In the genomic region with DNA sequence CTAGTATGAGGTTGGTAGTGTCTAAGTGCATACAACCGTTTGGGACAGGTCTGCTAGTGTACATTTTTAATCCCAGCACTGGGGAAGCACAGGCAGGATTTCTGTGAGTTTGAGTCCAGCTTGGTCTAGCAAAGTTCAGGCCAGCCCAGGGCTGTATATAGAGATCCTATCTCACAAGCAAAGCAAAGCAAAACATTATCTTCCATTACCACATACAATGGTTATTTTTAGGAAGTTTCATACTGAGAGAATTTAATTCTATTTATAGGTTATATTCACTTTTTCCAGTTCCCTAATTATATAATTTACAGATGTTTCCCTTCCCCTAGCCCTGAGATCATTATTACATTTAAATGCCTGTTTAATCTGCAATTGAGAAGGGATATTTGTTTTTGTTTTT, we compare ENCODE assay signal across 21 mouse cellular contexts. TPM values are rescaled to one million over a fixed set of nuclear protein-coding genes. Genes with fewer than 3 reads are reported as not detected.
A peak's percentile ranks its signal among the peaks of the same experiment; 100 is the strongest.
DNase-seq lines count a peak whose midpoint lies in the region; ATAC-seq and TF ChIP-seq lines count a peak whose summit lies in the region.
"Had no signal": no experiment of that assay in that cellular context is flagged by ENCODE, and none has a peak within 500 bp of the region (broad histone marks: within the 10 kb centered on the region; RNA-seq: fewer than 3 reads in every experiment).

No protein-coding gene starts in this region.

- H3K9ac ChIP-seq in intestine, embryonic 16.5 days (ENCODE audit: low read depth, low read length): no peak overlapping the region
- H3K9ac ChIP-seq in intestine, embryonic 15.5 days: no peak overlapping the region
- H3K9ac ChIP-seq in CH12.LX (ENCODE audit: insufficient read depth, low read depth): no peak overlapping the region
- no peak overlapping the region for H3K9ac ChIP-seq in liver, embryonic 11.5 days (ENCODE audit: low read depth, low read length)
- H3K9ac ChIP-seq: embryonic facial prominence, embryonic 15.5 days; forebrain, embryonic 15.5 days; heart, embryonic 13.5 days; limb, embryonic 15.5 days; liver, embryonic 14.5 days; midbrain, embryonic 12.5 days; neural tube, embryonic 15.5 days; stomach, embryonic 15.5 days had no signal

- TF ChIP-seq RAD21 in CH12.LX (IDR thresholded peaks at IDR 0.05; ENCODE audit: low read depth, low read length): no peak

- no peaks in the 10 kb centered on the region for H3K4me1 ChIP-seq in intestine, embryonic 16.5 days (ENCODE audit: control insufficient read depth, insufficient read depth, low read length)
- no peaks in the 10 kb centered on the region for H3K4me1 ChIP-seq in intestine, embryonic 15.5 days (replicated peaks)
- H3K4me1 ChIP-seq in CH12.LX (ENCODE audit: control insufficient read depth in 1 of 2, insufficient read depth in 2 of 2): peaks cover 9 to 24% of the 10 kb centered on the region in 2 experiments; a peak in 3 of 4 replicates
- no peaks in the 10 kb centered on the region for H3K4me1 ChIP-seq in liver, embryonic 11.5 days (replicated peaks; ENCODE audit: control insufficient read depth, insufficient read depth, low read length)
- H3K4me1 ChIP-seq: embryonic facial prominence, embryonic 10.5 days; embryonic facial prominence, embryonic 15.5 days; limb, embryonic 10.5 days; limb, embryonic 15.5 days; stomach, embryonic 15.5 days had no signal

- no peaks in the 10 kb centered on the region for H3K27me3 ChIP-seq in intestine, embryonic 16.5 days (replicated peaks; ENCODE audit: control insufficient read depth, insufficient read depth, low read length)
- no peaks in the 10 kb centered on the region for H3K27me3 ChIP-seq in intestine, embryonic 15.5 days (replicated peaks)
- no peaks in the 10 kb centered on the region for H3K27me3 ChIP-seq in CH12.LX (replicated peaks)
- no peaks in the 10 kb centered on the region for H3K27me3 ChIP-seq in liver, embryonic 11.5 days (replicated peaks; ENCODE audit: control insufficient read depth, insufficient read depth, low read length)
- H3K27me3 ChIP-seq: embryonic facial prominence, embryonic 15.5 days; forebrain, embryonic 15.5 days; heart, embryonic 13.5 days; limb, embryonic 15.5 days; midbrain, embryonic 12.5 days; neural tube, embryonic 15.5 days; Patski; stomach, embryonic 15.5 days had no signal

- dilution Hi-C loops in CH12.LX (cut with MboI; ENCODE audit: extremely low pct_ligation_motif_present, extremely low pct_unique_long_range_greater_than_20kb, low sequenced_read_pairs): no loop called here

- no peaks in the 10 kb centered on the region for H3K9me3 ChIP-seq in intestine, embryonic 16.5 days (ENCODE audit: control insufficient read depth, low read length)
- no peaks in the 10 kb centered on the region for H3K9me3 ChIP-seq in intestine, embryonic 15.5 days
- H3K9me3 ChIP-seq in CH12.LX (replicated peaks; ENCODE audit: low read length): no peaks in the 10 kb centered on the region
- no peaks in the 10 kb centered on the region for H3K9me3 ChIP-seq in liver, embryonic 11.5 days (ENCODE audit: control insufficient read depth, low read length)
- H3K9me3 ChIP-seq: embryonic facial prominence, embryonic 10.5 days; embryonic facial prominence, embryonic 15.5 days; forebrain, embryonic 15.5 days; G1E; heart, embryonic 13.5 days; limb, embryonic 10.5 days; limb, embryonic 15.5 days; midbrain, embryonic 12.5 days; neural tube, embryonic 15.5 days; stomach, embryonic 15.5 days had no signal

- no peak for TF ChIP-seq CTCF in CH12.LX (conservative IDR thresholded peaks at IDR 0.05 in 1 of 2, IDR thresholded peaks at IDR 0.05 in 1 of 2; ENCODE audit: low read depth in 2 of 2, low read length in 2 of 2)

- WGBS in intestine, embryonic 16.5 days: 79% methylated on average over 1 of the region's 1 CpGs
- 79% methylated on average over 1 of the region's 1 CpGs for WGBS in intestine, embryonic 15.5 days
- 65% methylated on average over 1 of the region's 1 CpGs for WGBS in liver, embryonic 11.5 days

- H3K27ac ChIP-seq in intestine, embryonic 16.5 days (ENCODE audit: low read length): no peak overlapping the region
- no peak overlapping the region for H3K27ac ChIP-seq in intestine, embryonic 15.5 days
- no peak overlapping the region for H3K27ac ChIP-seq in CH12.LX (ENCODE audit: insufficient read depth, low read depth)
- H3K27ac ChIP-seq in liver, embryonic 11.5 days (ENCODE audit: low read depth, low read length): no peak overlapping the region
- H3K27ac ChIP-seq: embryonic facial prominence, embryonic 10.5 days; embryonic facial prominence, embryonic 15.5 days; forebrain, embryonic 15.5 days; heart, embryonic 13.5 days; hindbrain, embryonic 10.5 days; hindbrain, postnatal 0 days; limb, embryonic 10.5 days; limb, embryonic 15.5 days; liver, embryonic 14.5 days; midbrain, embryonic 12.5 days; neural tube, embryonic 15.5 days; stomach, embryonic 15.5 days had no signal

- TF ChIP-seq POLR2A in CH12.LX (IDR thresholded peaks at IDR 0.05; ENCODE audit: low read depth, low read length): no peak

- no peak overlapping the region for H3K4me2 ChIP-seq in intestine, embryonic 16.5 days (ENCODE audit: low read depth, low read length)
- H3K4me2 ChIP-seq in intestine, embryonic 15.5 days (replicated peaks): no peak overlapping the region
- H3K4me2 ChIP-seq in CH12.LX (ENCODE audit: insufficient read depth, low read depth, poor library complexity, severe bottlenecking): no peak overlapping the region
- H3K4me2 ChIP-seq in liver, embryonic 11.5 days: no peak overlapping the region
- H3K4me2 ChIP-seq: embryonic facial prominence, embryonic 15.5 days; forebrain, embryonic 15.5 days; heart, embryonic 13.5 days; limb, embryonic 15.5 days; midbrain, embryonic 12.5 days; neural tube, embryonic 15.5 days; stomach, embryonic 15.5 days had no signal

- in situ Hi-C loops in CH12.LX (cut with MboI; ENCODE audit: low pct_ligation_motif_present, low pct_unique_long_range_greater_than_20kb, low sequenced_read_pairs): no loop called here

- 0 out of 2 replicates have a peak, but pooled peaks have one; percentile 4 for ATAC-seq in intestine, embryonic 16.5 days
- ATAC-seq in intestine, embryonic 15.5 days: no peak
- 0 out of 2 replicates have a peak, but pooled peaks have one; percentile 11 for ATAC-seq in erythroblast, adult 5-6 weeks (replicated peaks; ENCODE audit: low FRiP score, poor library complexity, severe bottlenecking)
- ATAC-seq in megakaryocyte progenitor cell, adult 5-6 weeks (replicated peaks; ENCODE audit: poor library complexity): peak; percentile 45
- ATAC-seq in liver, embryonic 11.5 days (replicated peaks; ENCODE audit: low FRiP score): no peak

- TF ChIP-seq EP300 in CH12.LX (IDR thresholded peaks at IDR 0.05; ENCODE audit: low read length): peak; percentile 47; the same call in 1 of the 2 replicates

- H3K79me2 ChIP-seq in CH12.LX (replicated peaks; ENCODE audit: control insufficient read depth, extremely low read depth, insufficient read depth, poor library complexity, severe bottlenecking): no peaks in the 10 kb centered on the region

- H3K36me3 ChIP-seq in intestine, embryonic 16.5 days (ENCODE audit: control insufficient read depth, insufficient read depth, low read length): no peaks in the 10 kb centered on the region
- H3K36me3 ChIP-seq in intestine, embryonic 15.5 days: no peaks in the 10 kb centered on the region
- peaks cover 0 to 27% of the 10 kb centered on the region in 2 experiments for H3K36me3 ChIP-seq in CH12.LX (replicated peaks in 1 of 2; ENCODE audit: control insufficient read depth in 1 of 2, insufficient read depth in 1 of 2, low read length in 1 of 2)
- H3K36me3 ChIP-seq in liver, embryonic 11.5 days (ENCODE audit: control insufficient read depth, insufficient read depth, low read length): no peaks in the 10 kb centered on the region
- H3K36me3 ChIP-seq: G1E had no signal

- DNase-seq in CH12.LX (ENCODE audit: extremely low read depth): no peak
- DNase-seq in liver, embryonic 11.5 days (ENCODE audit: low spot score): no peak
- DNase-seq in embryo, embryonic 11 days: no peak

- H3K4me3 ChIP-seq in intestine, embryonic 16.5 days (ENCODE audit: low read length): no peak overlapping the region
- no peak overlapping the region for H3K4me3 ChIP-seq in intestine, embryonic 15.5 days (replicated peaks)
- H3K4me3 ChIP-seq in CH12.LX (replicated peaks in 1 of 3; ENCODE audit: low read depth in 2 of 3, low read length in 2 of 3, poor library complexity in 1 of 3): no peak overlapping the region
- H3K4me3 ChIP-seq in liver, embryonic 11.5 days (ENCODE audit: low read depth, low read length): no peak overlapping the region
- H3K4me3 ChIP-seq: embryonic facial prominence, embryonic 10.5 days; embryonic facial prominence, embryonic 15.5 days; forebrain, embryonic 15.5 days; heart, embryonic 13.5 days; hindbrain, embryonic 10.5 days; limb, embryonic 10.5 days; limb, embryonic 15.5 days; midbrain, embryonic 12.5 days; neural tube, embryonic 15.5 days; stomach, embryonic 15.5 days had no signal

TF ChIP-seq in CH12.LX, 34 proteins besides CTCF, POLR2A, EP300 and RAD21 (continues in another document):
- TF ChIP-seq MXI1 (IDR thresholded peaks at IDR 0.05; ENCODE audit: low read depth, low read length) (no peak), JUN (IDR thresholded peaks at IDR 0.05; ENCODE audit: insufficient read depth, low read depth, low read length) (peak; percentile 35; the same call in 1 of the 2 replicates)

RNA-seq across cellular contexts. Expression of gene Kif3c, which starts 26.3 kb away (rescaled TPM):
- polyA plus RNA-seq in intestine, embryonic 16.5 days (2015; fragmentation: Nextera tagmentation; extraction: Ambion mirVana): 5.8 and 6.2 TPM in 2 replicates
- polyA plus RNA-seq in intestine, embryonic 15.5 days (2015; fragmentation: Nextera tagmentation; extraction: Ambion mirVana): 8.1 and 8.7 TPM in 2 replicates
- total RNA-seq in CH12.LX (2012; rRNA removed) (3.6 and 5.5 TPM in 2 replicates), CH12.LX (2014; rRNA removed) (2.8 and 3.5 TPM in 2 replicates)
- 5.7 and 5.9 TPM in 2 replicates for polyA plus RNA-seq in CH12.LX (2012; ENCODE audit: insufficient read length, low read depth)
- total RNA-seq in erythroblast, adult 5-6 weeks (2015; ENCODE audit: low replicate concordance): not detected in 2 replicates
- total RNA-seq in erythroblast, adult 5-6 weeks (2017; ENCODE audit: low replicate concordance): 1.5 and 1.8 TPM in 2 replicates
- 2.0 and 2.2 TPM in 2 replicates for total RNA-seq in megakaryocyte progenitor cell, adult 5-6 weeks (2015)
- total RNA-seq in megakaryocyte progenitor cell, adult 5-6 weeks (2017): 1.4 and 1.6 TPM in 2 replicates
- polyA plus RNA-seq in liver, embryonic 11.5 days (2014; fragmentation: Nextera tagmentation; extraction: Ambion mirVana): 3.5 and 4.8 TPM in 2 replicates

RNA-seq across cellular contexts. Expression of gene Asxl2, which starts 35.4 kb away (rescaled TPM):
- polyA plus RNA-seq in intestine, embryonic 16.5 days (2015; fragmentation: Nextera tagmentation; extraction: Ambion mirVana): 14.4 and 17.8 TPM in 2 replicates
- 18.6 and 18.9 TPM in 2 replicates for polyA plus RNA-seq in intestine, embryonic 15.5 days (2015; fragmentation: Nextera tagmentation; extraction: Ambion mirVana)
- total RNA-seq in CH12.LX (2012; rRNA removed) (15.2 and 17.2 TPM in 2 replicates), CH12.LX (2014; rRNA removed) (11.6 and 13.7 TPM in 2 replicates)
- polyA plus RNA-seq in CH12.LX (2012; ENCODE audit: insufficient read length, low read depth): 17.1 and 18.9 TPM in 2 replicates
- total RNA-seq in erythroblast, adult 5-6 weeks (2015; ENCODE audit: low replicate concordance): 21.9 and 23.0 TPM in 2 replicates
- total RNA-seq in erythroblast, adult 5-6 weeks (2017; ENCODE audit: low replicate concordance): 25.2 and 36.8 TPM in 2 replicates
- total RNA-seq in megakaryocyte progenitor cell, adult 5-6 weeks (2015): 38.7 and 50.0 TPM in 2 replicates
- 31.4 and 34.8 TPM in 2 replicates for total RNA-seq in megakaryocyte progenitor cell, adult 5-6 weeks (2017)
- 21.4 and 23.4 TPM in 2 replicates for polyA plus RNA-seq in liver, embryonic 11.5 days (2014; fragmentation: Nextera tagmentation; extraction: Ambion mirVana)

Comparison
In these comparisons a context has a peak if more than half of its experiments do, and no peak if none do; other contexts are left out.
1. ATAC-seq: peak in intestine, embryonic 16.5 days (single experiment), erythroblast, adult 5-6 weeks (single experiment) and megakaryocyte progenitor cell, adult 5-6 weeks (single experiment); none in intestine, embryonic 15.5 days (single experiment) and liver, embryonic 11.5 days (single experiment).